Mouse (Mus musculus) bone marrow, adult 2 months (tissue): ENCODE results near the gene Mkrn2os.

Experiments
- CTCF ChIP-seq: fragments of 200-500 bp; IDR thresholded peaks from 2 replicates; pipeline ENCODE4 v1.5.1; 2011; ENCODE audit warnings: low read length, control low read depth; ENCODE audit not compliant: control insufficient read depth, insufficient read depth
- POLR2A ChIP-seq: fragments of 200-500 bp; IDR thresholded peaks from 2 replicates; pipeline ENCODE4 v1.6.1; 2011; ENCODE audit warnings: low read depth, mild to moderate bottlenecking, control low read depth, low read length, borderline replicate concordance; ENCODE audit not compliant: control insufficient read depth

DNA sequence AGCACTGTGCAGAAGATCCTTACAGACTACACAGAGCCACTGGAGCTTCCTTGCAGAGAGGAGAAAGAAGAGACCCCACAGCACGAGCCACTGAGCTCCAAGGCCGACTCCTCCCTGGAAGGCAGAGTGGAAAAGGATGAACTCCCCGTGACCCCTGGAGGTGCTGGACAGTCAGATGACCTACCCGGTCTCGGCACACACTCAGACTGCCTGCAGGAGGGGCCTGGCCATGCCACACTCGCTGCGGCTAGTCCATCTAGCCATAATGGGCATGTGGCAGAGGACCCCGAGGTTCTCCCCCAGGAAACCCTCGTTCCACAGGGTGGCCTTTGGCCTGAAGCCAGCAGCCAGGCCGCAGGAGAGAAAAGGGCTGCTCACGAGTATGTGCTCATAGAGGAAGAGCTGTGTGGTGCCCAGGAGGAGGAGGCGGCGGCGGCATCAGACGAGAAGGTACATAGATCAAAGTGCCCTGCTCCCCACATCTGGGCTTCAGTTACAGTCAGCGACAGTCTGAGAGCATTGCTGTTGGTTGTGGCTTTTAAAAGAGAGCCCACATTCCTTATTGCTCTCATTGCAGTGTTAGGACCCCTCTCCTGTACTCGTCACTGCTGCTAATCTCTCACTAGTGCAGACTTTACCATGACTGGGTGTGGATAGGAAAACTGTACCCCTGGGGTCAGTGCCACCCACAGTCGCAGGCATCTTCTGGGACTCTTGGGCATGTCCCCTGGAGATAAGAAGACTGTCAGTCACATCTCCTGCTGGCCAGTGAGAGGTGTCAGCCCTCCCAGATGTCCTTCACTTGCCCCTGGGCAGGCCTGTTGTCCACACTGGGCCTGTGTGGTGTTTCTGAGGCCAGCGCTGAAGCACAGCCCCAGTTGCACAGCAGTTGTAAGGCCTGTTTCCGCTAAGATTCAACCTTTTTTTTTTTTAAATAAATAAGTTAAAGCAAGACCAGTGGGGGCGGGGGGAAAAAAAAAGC lies 32.4 kb downstream of the Mkrn2os start:
- TF ChIP-seq CTCF (no peak), POLR2A (no peak)
